Mouse (Mus musculus): Measurements from ENCODE around the gene Gm38431. TPM values are rescaled to one million over a fixed set of nuclear protein-coding genes. Genes with fewer than 3 reads are reported as not detected.

The Gm38431 gene
- polyA plus RNA-seq, 1 experiment from 2014 or later, result 3.1 TPM

GRCm38 (mm10) chr9:21114190-21114589, 22.4 kb upstream of the Gm38431 start:
- Histone ChIP-seq H3K27me3 (ENCODE audit: control insufficient read depth, insufficient read depth, low read length) (no peaks in the 10 kb centered on the region), H3K4me3 (ENCODE audit: low read length) (no peak overlapping the region), H3K27ac (ENCODE audit: low read depth, low read length) (no peak overlapping the region), H3K9me3 (ENCODE audit: control insufficient read depth, low read length) (no peaks in the 10 kb centered on the region), H3K4me1 (ENCODE audit: control insufficient read depth, insufficient read depth, low read length) (no peaks in the 10 kb centered on the region), H3K4me2 (replicated peaks; ENCODE audit: low read depth, low read length) (no peak overlapping the region), H3K36me3 (ENCODE audit: control insufficient read depth, insufficient read depth, low read length) (no peaks in the 10 kb centered on the region; the same call in 1 of the 2 replicates), H3K9ac (ENCODE audit: low read depth, low read length) (no peak overlapping the region)
- ATAC-seq (ENCODE audit: low FRiP score, low TSS enrichment), result no peak
- WGBS, result 90% methylated on average over 7 of the region's 7 CpGs

DNA sequence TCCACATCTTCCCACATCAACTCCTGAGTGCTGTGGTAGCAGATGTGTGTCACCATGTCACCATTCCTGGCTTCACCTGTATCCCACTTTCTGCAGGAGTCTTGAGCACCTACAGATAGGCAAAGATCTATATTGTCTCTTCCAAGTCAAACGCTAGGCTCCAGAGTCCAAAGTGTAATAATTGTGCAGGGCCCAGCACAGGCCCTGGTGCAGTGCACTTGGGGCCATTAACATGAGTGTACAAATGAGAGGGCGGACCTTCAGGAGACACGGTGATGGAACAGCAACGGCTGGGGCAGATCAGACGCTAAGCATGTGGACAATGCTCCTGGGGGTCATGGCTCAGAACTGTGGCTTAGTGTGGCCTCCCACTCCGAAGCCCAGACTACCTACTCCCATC, 22.0 kb upstream of the Gm38431 start:
- ATAC-seq (ENCODE audit: low FRiP score, low TSS enrichment), result no peak
- Histone ChIP-seq H3K9ac (ENCODE audit: low read depth, low read length) (no peak overlapping the region), H3K36me3 (ENCODE audit: control insufficient read depth, insufficient read depth, low read length) (peaks cover 3% of the 10 kb centered on the region; the same call in 1 of the 2 replicates), H3K4me1 (ENCODE audit: control insufficient read depth, insufficient read depth, low read length) (no peaks in the 10 kb centered on the region), H3K4me2 (replicated peaks; ENCODE audit: low read depth, low read length) (no peak overlapping the region), H3K9me3 (ENCODE audit: control insufficient read depth, low read length) (no peaks in the 10 kb centered on the region), H3K27me3 (ENCODE audit: control insufficient read depth, insufficient read depth, low read length) (no peaks in the 10 kb centered on the region), H3K27ac (ENCODE audit: low read depth, low read length) (no peak overlapping the region), H3K4me3 (ENCODE audit: low read length) (no peak overlapping the region)
- 78% methylated on average over 6 of the region's 6 CpGs for WGBS

DNA sequence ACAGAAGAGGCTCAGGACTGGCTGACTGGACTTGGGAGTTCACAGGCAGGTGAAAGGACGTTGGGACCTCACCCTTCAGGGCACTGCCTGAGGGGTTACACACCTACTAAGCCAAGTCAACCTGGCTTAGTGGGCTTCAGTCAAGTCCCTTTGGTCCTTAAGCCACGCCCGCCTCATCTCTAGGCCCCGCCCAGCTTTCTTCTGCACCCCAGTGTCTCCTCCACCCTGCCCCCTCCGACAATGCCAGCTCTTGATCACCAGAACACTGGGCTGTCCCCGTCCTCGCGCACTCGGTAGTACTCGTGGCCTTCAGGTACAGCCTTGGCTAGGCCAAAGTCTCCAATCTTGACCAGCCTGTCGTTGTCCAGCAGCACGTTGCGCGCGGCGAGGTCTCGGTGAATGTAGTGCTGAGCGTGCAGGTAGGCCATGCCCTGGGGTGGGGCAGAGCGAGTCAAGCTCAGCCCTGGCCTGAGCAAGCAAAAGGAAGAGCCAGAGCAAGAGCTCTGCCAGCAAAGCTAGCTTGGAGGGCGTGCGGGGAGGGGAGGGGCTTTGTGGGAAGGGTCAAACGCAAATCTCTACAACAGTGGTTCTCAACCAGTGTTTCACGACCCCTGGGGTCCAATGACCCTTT, 15.9 kb upstream of the Gm38431 start:
- H3K9me3 ChIP-seq (ENCODE audit: control insufficient read depth, low read length), result no peaks in the 10 kb centered on the region

GRCm38 (mm10) chr9:21105760-21106564, 14.2 kb upstream of the Gm38431 start:
- H3K4me2 ChIP-seq (replicated peaks; ENCODE audit: low read depth, low read length), result no peak overlapping the region
- H3K4me1 ChIP-seq (ENCODE audit: control insufficient read depth, insufficient read depth, low read length), result no peaks in the 10 kb centered on the region
- WGBS, result 75% methylated on average over 5 of the region's 5 CpGs
- no peaks in the 10 kb centered on the region for H3K9me3 ChIP-seq (ENCODE audit: control insufficient read depth, low read length)
- no peak overlapping the region for H3K4me3 ChIP-seq (ENCODE audit: low read length)
- H3K27me3 ChIP-seq (ENCODE audit: control insufficient read depth, insufficient read depth, low read length), result no peaks in the 10 kb centered on the region
- H3K9ac ChIP-seq (ENCODE audit: low read depth, low read length), result no peak overlapping the region
- no peak overlapping the region for H3K27ac ChIP-seq (ENCODE audit: low read depth, low read length)
- no peak for ATAC-seq (ENCODE audit: low FRiP score, low TSS enrichment)
- peaks cover 6% of the 10 kb centered on the region; the same call in 1 of the 2 replicates for H3K36me3 ChIP-seq (ENCODE audit: control insufficient read depth, insufficient read depth, low read length)

More for the DNA sequence above, 15.9 kb upstream of the Gm38431 start:
- no peaks in the 10 kb centered on the region for H3K27me3 ChIP-seq (ENCODE audit: control insufficient read depth, insufficient read depth, low read length)
- no peak overlapping the region for H3K4me2 ChIP-seq (replicated peaks; ENCODE audit: low read depth, low read length)
- ATAC-seq (ENCODE audit: low FRiP score, low TSS enrichment), result peak; percentile 11; the same call in 1 of the 2 replicates
- H3K36me3 ChIP-seq (ENCODE audit: control insufficient read depth, insufficient read depth, low read length), result peaks cover 6% of the 10 kb centered on the region; the same call in 1 of the 2 replicates
- H3K4me3 ChIP-seq (ENCODE audit: low read length), result no peak overlapping the region
- no peak overlapping the region for H3K9ac ChIP-seq (ENCODE audit: low read depth, low read length)
- no peak overlapping the region for H3K27ac ChIP-seq (ENCODE audit: low read depth, low read length)
- 48% methylated on average over 23 of the region's 23 CpGs for WGBS
- H3K4me1 ChIP-seq (ENCODE audit: control insufficient read depth, insufficient read depth, low read length), result no peaks in the 10 kb centered on the region

GRCm38 (mm10) chr9:21104814-21105213, 13.0 kb upstream of the Gm38431 start:
- no peak overlapping the region for H3K4me3 ChIP-seq (ENCODE audit: low read length)
- no peak overlapping the region for H3K27ac ChIP-seq (ENCODE audit: low read depth, low read length)
- H3K9ac ChIP-seq (ENCODE audit: low read depth, low read length), result no peak overlapping the region
- peaks cover 6% of the 10 kb centered on the region; the same call in 1 of the 2 replicates for H3K36me3 ChIP-seq (ENCODE audit: control insufficient read depth, insufficient read depth, low read length)
- no peaks in the 10 kb centered on the region for H3K4me1 ChIP-seq (ENCODE audit: control insufficient read depth, insufficient read depth, low read length)
- no peak overlapping the region for H3K4me2 ChIP-seq (replicated peaks; ENCODE audit: low read depth, low read length)
- no peaks in the 10 kb centered on the region for H3K9me3 ChIP-seq (ENCODE audit: control insufficient read depth, low read length)
- no peaks in the 10 kb centered on the region for H3K27me3 ChIP-seq (ENCODE audit: control insufficient read depth, insufficient read depth, low read length)
- no peak for ATAC-seq (ENCODE audit: low FRiP score, low TSS enrichment)
- WGBS, result 88% methylated on average over 6 of the region's 6 CpGs

- no peaks in the 10 kb centered on the region for H3K27me3 ChIP-seq (ENCODE audit: control insufficient read depth, insufficient read depth, low read length)
- no peaks in the 10 kb centered on the region for H3K9me3 ChIP-seq (ENCODE audit: control insufficient read depth, low read length)
- H3K4me3 ChIP-seq (ENCODE audit: low read length), result no peak overlapping the region
- H3K4me2 ChIP-seq (replicated peaks; ENCODE audit: low read depth, low read length), result no peak overlapping the region
- no peak overlapping the region for H3K27ac ChIP-seq (ENCODE audit: low read depth, low read length)
- H3K36me3 ChIP-seq (ENCODE audit: control insufficient read depth, insufficient read depth, low read length), result peaks cover 3% of the 10 kb centered on the region; the same call in 1 of the 2 replicates
- WGBS, result 87% methylated on average over 2 of the region's 2 CpGs
- H3K4me1 ChIP-seq (ENCODE audit: control insufficient read depth, insufficient read depth, low read length), result no peaks in the 10 kb centered on the region
- ATAC-seq (ENCODE audit: low FRiP score, low TSS enrichment), result no peak
- H3K9ac ChIP-seq (ENCODE audit: low read depth, low read length), result no peak overlapping the region
Observed at GRCm38 (mm10) chr9:21102076-21102475, 10.3 kb upstream of the Gm38431 start.

DNA sequence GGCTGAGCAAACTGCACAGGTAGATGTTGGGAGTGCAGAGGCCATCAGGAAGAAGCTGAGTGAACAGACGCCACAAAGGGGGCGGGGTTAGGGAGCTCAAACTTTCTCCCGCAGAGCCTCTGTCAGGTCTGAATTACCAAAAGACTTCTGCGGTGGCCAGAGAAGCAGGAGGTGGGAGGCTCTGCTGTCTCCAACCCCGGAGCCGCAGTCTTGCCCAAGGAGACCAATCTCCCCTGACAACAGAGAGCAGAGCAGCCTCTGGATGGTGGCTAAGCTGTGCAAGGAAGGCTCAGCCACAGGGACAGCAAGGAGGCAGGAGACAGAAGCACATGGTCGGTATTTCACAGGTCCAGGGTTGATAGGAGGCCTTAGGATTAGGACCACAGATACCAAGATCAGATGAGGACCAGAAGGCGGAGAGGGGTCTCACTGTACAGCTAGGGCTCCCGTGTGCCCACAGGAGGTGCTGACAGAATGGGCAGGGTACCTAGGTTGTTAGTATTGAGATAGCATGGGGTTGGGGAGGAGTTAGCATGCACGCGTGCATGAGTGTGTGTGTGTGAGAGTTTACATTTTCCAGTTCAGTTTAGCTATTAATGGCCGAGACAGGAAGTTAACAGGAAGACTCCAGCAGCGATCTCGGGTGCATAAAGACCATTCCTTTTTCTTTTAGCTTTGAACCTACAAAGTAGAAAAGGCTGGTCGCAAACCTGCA, 8.8 kb upstream of the Gm38431 start:
- ATAC-seq (ENCODE audit: low FRiP score, low TSS enrichment), result no peak
- no peak overlapping the region for H3K9ac ChIP-seq (ENCODE audit: low read depth, low read length)
- WGBS, result 49% methylated on average over 15 of the region's 15 CpGs

DNA sequence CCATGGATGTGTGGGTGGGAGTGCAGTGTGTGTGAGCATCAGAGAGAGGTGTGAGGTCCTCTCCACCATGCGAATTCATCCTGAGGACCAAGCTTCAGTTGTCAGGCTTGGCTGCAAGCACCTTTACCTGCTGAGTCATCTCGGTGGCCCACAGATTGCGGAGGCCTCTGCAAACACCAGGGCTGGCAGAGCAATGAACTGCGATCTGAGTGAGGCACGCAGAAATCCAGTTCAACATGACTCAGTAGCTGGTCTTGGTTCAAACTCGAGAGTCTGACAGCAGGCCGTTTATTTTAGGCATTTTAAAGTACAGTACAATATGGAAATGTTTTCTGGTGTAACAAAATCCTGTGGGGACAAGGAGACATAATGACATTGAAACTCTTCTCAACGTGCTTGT, 6.0 kb upstream of the Gm38431 start:
- Histone ChIP-seq H3K4me2 (replicated peaks; ENCODE audit: low read depth, low read length) (no peak overlapping the region), H3K27ac (ENCODE audit: low read depth, low read length) (no peak overlapping the region), H3K4me3 (ENCODE audit: low read length) (no peak overlapping the region), H3K4me1 (ENCODE audit: control insufficient read depth, insufficient read depth, low read length) (no peaks in the 10 kb centered on the region), H3K27me3 (ENCODE audit: control insufficient read depth, insufficient read depth, low read length) (no peaks in the 10 kb centered on the region), H3K36me3 (ENCODE audit: control insufficient read depth, insufficient read depth, low read length) (0 out of 2 replicates have a peak, but pooled peaks cover 3% of the 10 kb centered on the region), H3K9me3 (ENCODE audit: control insufficient read depth, low read length) (no peaks in the 10 kb centered on the region), H3K9ac (ENCODE audit: low read depth, low read length) (no peak overlapping the region)
- 83% methylated on average over 8 of the region's 8 CpGs for WGBS
- ATAC-seq (ENCODE audit: low FRiP score, low TSS enrichment), result no peak

More for the DNA sequence above, 8.8 kb upstream of the Gm38431 start:
- no peaks in the 10 kb centered on the region for H3K4me1 ChIP-seq (ENCODE audit: control insufficient read depth, insufficient read depth, low read length)
- no peak overlapping the region for H3K4me3 ChIP-seq (ENCODE audit: low read length)
- no peaks in the 10 kb centered on the region for H3K27me3 ChIP-seq (ENCODE audit: control insufficient read depth, insufficient read depth, low read length)
- H3K27ac ChIP-seq (ENCODE audit: low read depth, low read length), result no peak overlapping the region
- H3K36me3 ChIP-seq (ENCODE audit: control insufficient read depth, insufficient read depth, low read length), result 0 out of 2 replicates have a peak, but pooled peaks cover 3% of the 10 kb centered on the region
- H3K9me3 ChIP-seq (ENCODE audit: control insufficient read depth, low read length), result no peaks in the 10 kb centered on the region
- H3K4me2 ChIP-seq (replicated peaks; ENCODE audit: low read depth, low read length), result no peak overlapping the region

Data from kidney, embryonic 14.5 days (tissue).